9 mouse cellular contexts compared by ENCODE assay signal in genomic region chr13:78196236-78196796, GRCm38 (mm10). TPM values are rescaled to one million over a fixed set of nuclear protein-coding genes. Genes with fewer than 3 reads are reported as not detected.
DNase-seq lines count a peak whose midpoint lies in the region; ATAC-seq and TF ChIP-seq lines count a peak whose summit lies in the region.
"Had no signal": no experiment of that assay in that cellular context is flagged by ENCODE, and none has a peak within 500 bp of the region (broad histone marks: within the 10 kb centered on the region; RNA-seq: fewer than 3 reads in every experiment).

No protein-coding gene starts in this region.

- no peak for TF ChIP-seq CTCF in layer of hippocampus, adult 2 months (conservative IDR thresholded peaks at IDR 0.05)
- no peak for TF ChIP-seq CTCF in forebrain, postnatal 0 days (IDR thresholded peaks at IDR 0.05; ENCODE audit: low read depth)
- no peak for TF ChIP-seq CTCF in thymus, adult 2 months (IDR thresholded peaks at IDR 0.05; ENCODE audit: borderline replicate concordance, control insufficient read depth, extremely low read depth, insufficient read depth, low read length, poor library complexity)

- DNase-seq in layer of hippocampus, adult 2 months (ENCODE audit: low spot score in 2 of 2), result peak in 1 of 2 experiments; percentile 18
- DNase-seq in layer of hippocampus, adult 9-10 months (ENCODE audit: low spot score), result no peak
- no peak for DNase-seq in embryonic facial prominence, embryonic 11.5 days (ENCODE audit: low spot score)
- peak; percentile 49 for DNase-seq in forebrain, postnatal 0 days
- DNase-seq in thymus, adult 2 months, result no peak
- no peak for DNase-seq in right cerebral cortex, postnatal 14 days
- DNase-seq: gastrocnemius, postnatal 14 days; lung, postnatal 36 days had no signal

- H3K27ac ChIP-seq in layer of hippocampus, adult 2 months, result peak overlapping the region; percentile 97
- peak overlapping the region; percentile 52; the same call in 1 of the 2 replicates for H3K27ac ChIP-seq in embryonic facial prominence, embryonic 11.5 days (replicated peaks; ENCODE audit: low read depth, low read length)
- H3K27ac ChIP-seq in forebrain, postnatal 0 days (ENCODE audit: low read depth, low read length), result peak overlapping the region; percentile 99
- no peak overlapping the region for H3K27ac ChIP-seq in neural tube, embryonic 12.5 days
- no peak overlapping the region for H3K27ac ChIP-seq in thymus, adult 2 months (ENCODE audit: control insufficient read depth, insufficient read depth, low read length)

- no peak for TF ChIP-seq POLR2A in thymus, adult 2 months (IDR thresholded peaks at IDR 0.05; ENCODE audit: control insufficient read depth, extremely low read depth, insufficient read depth, low read length, poor library complexity)

- ATAC-seq in embryonic facial prominence, embryonic 11.5 days (replicated peaks; ENCODE audit: insufficient number of reproducible peaks, low FRiP score, low TSS enrichment, low read depth), result no peak
- no peak for ATAC-seq in forebrain, postnatal 0 days
- no peak for ATAC-seq in neural tube, embryonic 12.5 days (ENCODE audit: low FRiP score, low read depth)

- H3K4me2 ChIP-seq in embryonic facial prominence, embryonic 11.5 days (ENCODE audit: low read depth, low read length), result peak overlapping the region; percentile 48
- H3K4me2 ChIP-seq in forebrain, postnatal 0 days (ENCODE audit: low read depth), result peak overlapping the region; percentile 69
- peak overlapping the region; percentile 96 for H3K4me2 ChIP-seq in neural tube, embryonic 12.5 days (replicated peaks)

- WGBS in embryonic facial prominence, embryonic 11.5 days, result 3% methylated on average over 7 of the region's 7 CpGs
- WGBS in forebrain, postnatal 0 days, result 13% methylated on average over 7 of the region's 7 CpGs
- 6% methylated on average over 7 of the region's 7 CpGs for WGBS in neural tube, embryonic 12.5 days
- 33% methylated on average over 7 of the region's 7 CpGs for WGBS in thymus, adult 2 months

- H3K4me3 ChIP-seq in layer of hippocampus, adult 2 months, result peak overlapping the region; percentile 85
- peak overlapping the region; percentile 96 for H3K4me3 ChIP-seq in embryonic facial prominence, embryonic 11.5 days (ENCODE audit: low read depth, low read length)
- H3K4me3 ChIP-seq in forebrain, postnatal 0 days (ENCODE audit: low read depth, low read length), result peak overlapping the region; percentile 79
- peak overlapping the region; percentile 74 for H3K4me3 ChIP-seq in neural tube, embryonic 12.5 days
- H3K4me3 ChIP-seq in thymus, adult 2 months (ENCODE audit: control insufficient read depth, insufficient read depth, low read length), result no peak overlapping the region

- H3K27me3 ChIP-seq in embryonic facial prominence, embryonic 11.5 days (ENCODE audit: control insufficient read depth, insufficient read depth, low read length), result no peaks in the 10 kb centered on the region
- no peaks in the 10 kb centered on the region for H3K27me3 ChIP-seq in forebrain, postnatal 0 days (ENCODE audit: insufficient read depth, low read length)
- no peaks in the 10 kb centered on the region for H3K27me3 ChIP-seq in neural tube, embryonic 12.5 days (replicated peaks)
- peaks cover 12% of the 10 kb centered on the region; the same call in 1 of the 2 replicates for H3K27me3 ChIP-seq in thymus, adult 2 months (ENCODE audit: control insufficient read depth, insufficient read depth, low read length)

- H3K9ac ChIP-seq in embryonic facial prominence, embryonic 11.5 days (replicated peaks; ENCODE audit: low read length), result peak overlapping the region; percentile 88
- peak overlapping the region; percentile 76 for H3K9ac ChIP-seq in forebrain, postnatal 0 days
- H3K9ac ChIP-seq in neural tube, embryonic 12.5 days, result peak overlapping the region; percentile 97

- H3K36me3 ChIP-seq in embryonic facial prominence, embryonic 11.5 days (replicated peaks; ENCODE audit: control insufficient read depth, insufficient read depth, low read depth, low read length), result no peaks in the 10 kb centered on the region
- peaks cover 10% of the 10 kb centered on the region for H3K36me3 ChIP-seq in forebrain, postnatal 0 days (ENCODE audit: insufficient read depth)
- peaks cover 11% of the 10 kb centered on the region for H3K36me3 ChIP-seq in neural tube, embryonic 12.5 days
- no peaks in the 10 kb centered on the region for H3K36me3 ChIP-seq in thymus, adult 2 months (ENCODE audit: control insufficient read depth, insufficient read depth, low read length)

- no peaks in the 10 kb centered on the region for H3K4me1 ChIP-seq in embryonic facial prominence, embryonic 11.5 days (ENCODE audit: control insufficient read depth, insufficient read depth, low read length)
- H3K4me1 ChIP-seq in forebrain, postnatal 0 days (ENCODE audit: insufficient read depth), result 0 out of 2 replicates have a peak, but pooled peaks cover 4% of the 10 kb centered on the region
- H3K4me1 ChIP-seq in neural tube, embryonic 12.5 days, result peaks cover 27% of the 10 kb centered on the region
- no peaks in the 10 kb centered on the region for H3K4me1 ChIP-seq in thymus, adult 2 months (replicated peaks; ENCODE audit: control insufficient read depth, insufficient read depth, low read length)

- H3K9me3 ChIP-seq in embryonic facial prominence, embryonic 11.5 days (replicated peaks; ENCODE audit: control insufficient read depth, low read length), result no peaks in the 10 kb centered on the region
- H3K9me3 ChIP-seq in forebrain, postnatal 0 days (ENCODE audit: low read length), result no peaks in the 10 kb centered on the region
- H3K9me3 ChIP-seq in neural tube, embryonic 12.5 days, result no peaks in the 10 kb centered on the region

RNA-seq across cellular contexts. Expression of gene Nr2f1, which starts 3.2 kb away (rescaled TPM):
- 10 to 100 TPM; 89.4 to 98.1 TPM for total RNA-seq in layer of hippocampus, adult 2 months (2021)
- polyA plus RNA-seq in embryonic facial prominence, embryonic 11.5 days (2014; fragmentation: Nextera tagmentation; extraction: Ambion mirVana), result 56.1 and 57.3 TPM in 2 replicates
- 161 and 250 TPM in 2 replicates for total RNA-seq in forebrain, postnatal 0 days (2014; rRNA removed)
- polyA plus RNA-seq in forebrain, postnatal 0 days (2015; fragmentation: Nextera tagmentation; extraction: Ambion mirVana), result 72.9 and 89.1 TPM in 2 replicates
- 48.4 and 56.4 TPM in 2 replicates for polyA plus RNA-seq in neural tube, embryonic 12.5 days (2016; fragmentation: Nextera tagmentation; extraction: Ambion mirVana)
- polyA plus RNA-seq in thymus, adult 2 months (2012; rRNA removed), result 9.2 and 11.6 TPM in 2 replicates

Comparison
In these comparisons a context has a peak if more than half of its experiments do, and no peak if none do; other contexts are left out.
1. H3K27ac ChIP-seq: peak in layer of hippocampus, adult 2 months (single experiment), embryonic facial prominence, embryonic 11.5 days (single experiment) and forebrain, postnatal 0 days (single experiment); none in neural tube, embryonic 12.5 days (single experiment) and thymus, adult 2 months (single experiment).
2. Peak in every context shown above with its lines, with median percentiles within 50 percentile points of each other: H3K4me2 ChIP-seq and H3K9ac ChIP-seq.